Mouse (Mus musculus) brain, embryonic 14.5 days (tissue): Measurements from ENCODE around the gene Coq8b. TPM values are rescaled to one million over a fixed set of nuclear protein-coding genes. Genes with fewer than 3 reads are reported as not detected.
A peak's percentile ranks its signal among the peaks of the same experiment; 100 is the strongest.

Experiments
- DNase-seq: peaks from one replicate; pipeline ENCODE4 v3.0.0-alpha.2; 2011; ENCODE audit warnings: low read depth
- CTCF ChIP-seq: fragments of 200-500 bp; IDR thresholded peaks from 2 replicates; pipeline ENCODE4 v1.5.1; 2012; ENCODE audit warnings: inconsistent platforms, mild to moderate bottlenecking, moderate library complexity, borderline replicate concordance; ENCODE audit not compliant: insufficient read depth, insufficient read length; ENCODE audit errors: extremely low read depth
- POLR2A ChIP-seq: fragments of 200-500 bp; IDR thresholded peaks from 2 replicates; pipeline ENCODE4 v1.6.1; 2012; ENCODE audit warnings: mild to moderate bottlenecking, inconsistent platforms, borderline replicate concordance; ENCODE audit not compliant: poor library complexity, insufficient read depth, insufficient read length, severe bottlenecking; ENCODE audit errors: extremely low read depth
- polyA plus RNA-seq: library from polyadenylated mRNA; depleted of rRNA; stranded (reverse); fragments of >200 nt; gene quantifications from 2 replicates; pipeline ENCODE4 v1.2.3, GENCODE M21; 2012; rRNA removed

The Coq8b gene
- polyA plus RNA-seq, 1 experiment, result 42.6 TPM

DNA sequence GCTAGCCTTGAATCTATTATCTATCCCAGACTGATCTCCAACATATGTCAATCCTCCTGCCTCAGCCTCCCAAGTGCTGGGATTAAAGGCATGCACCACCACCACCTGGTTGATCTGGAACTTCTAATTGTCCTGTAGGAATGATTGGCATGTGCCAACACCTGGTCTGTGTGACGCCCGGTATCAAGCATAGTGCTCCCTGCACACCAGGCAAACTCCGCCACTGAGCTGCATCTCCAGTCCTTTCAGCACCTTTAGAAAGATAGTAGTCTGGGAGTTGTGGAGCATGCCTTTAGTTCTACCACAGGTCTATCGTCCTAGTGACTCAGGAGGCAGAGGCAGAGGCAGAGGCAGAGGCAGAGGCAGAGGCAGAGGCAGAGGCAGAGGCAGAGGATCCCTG lies 67.5 kb downstream of the Coq8b start:
- TF ChIP-seq CTCF (no peak), POLR2A (no peak)
- no peak for DNase-seq

DNA sequence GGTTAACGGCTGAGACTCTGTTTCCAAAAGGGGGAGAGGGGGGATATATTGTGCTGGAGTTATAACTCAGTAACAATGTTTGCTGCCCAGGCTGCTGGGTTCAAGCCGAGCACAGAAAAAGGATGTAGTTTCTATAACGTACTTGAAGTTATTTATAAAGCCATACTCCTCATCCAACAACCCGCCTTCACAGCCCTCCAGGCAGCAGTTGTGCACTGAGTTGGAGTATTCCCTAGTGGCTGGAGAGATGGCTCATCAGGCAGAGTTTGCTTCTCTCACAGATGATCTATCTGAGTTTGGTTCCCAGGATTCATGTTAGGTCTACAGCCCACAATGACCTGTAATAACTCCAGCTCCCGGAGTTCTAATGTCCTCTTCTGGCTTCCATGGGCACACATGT lies 68.0 kb downstream of the Coq8b start:
- no peak for DNase-seq
- TF ChIP-seq CTCF, result no peak

DNA sequence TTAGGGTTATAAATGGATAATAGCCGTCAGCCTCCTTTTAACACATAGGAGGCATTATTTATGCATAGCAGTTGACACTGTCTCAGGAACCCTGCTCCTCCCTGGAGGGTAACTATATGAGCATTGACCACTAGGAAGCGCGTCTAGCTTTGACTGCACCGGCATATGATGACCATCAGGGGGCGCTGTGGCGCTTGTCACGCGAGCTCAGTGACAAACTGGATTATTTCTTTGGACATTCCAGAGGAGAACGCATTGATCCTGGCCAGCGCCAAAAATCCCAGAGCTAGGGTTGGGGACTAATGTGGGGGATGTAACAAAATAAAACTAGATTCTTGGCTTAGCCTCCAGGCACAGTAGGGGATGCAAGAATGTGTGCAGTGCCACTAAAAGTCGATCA lies 69.3 kb downstream of the Coq8b start:
- TF ChIP-seq POLR2A (no peak), CTCF (peak; percentile 93)
- peak; percentile 72 for DNase-seq

DNA sequence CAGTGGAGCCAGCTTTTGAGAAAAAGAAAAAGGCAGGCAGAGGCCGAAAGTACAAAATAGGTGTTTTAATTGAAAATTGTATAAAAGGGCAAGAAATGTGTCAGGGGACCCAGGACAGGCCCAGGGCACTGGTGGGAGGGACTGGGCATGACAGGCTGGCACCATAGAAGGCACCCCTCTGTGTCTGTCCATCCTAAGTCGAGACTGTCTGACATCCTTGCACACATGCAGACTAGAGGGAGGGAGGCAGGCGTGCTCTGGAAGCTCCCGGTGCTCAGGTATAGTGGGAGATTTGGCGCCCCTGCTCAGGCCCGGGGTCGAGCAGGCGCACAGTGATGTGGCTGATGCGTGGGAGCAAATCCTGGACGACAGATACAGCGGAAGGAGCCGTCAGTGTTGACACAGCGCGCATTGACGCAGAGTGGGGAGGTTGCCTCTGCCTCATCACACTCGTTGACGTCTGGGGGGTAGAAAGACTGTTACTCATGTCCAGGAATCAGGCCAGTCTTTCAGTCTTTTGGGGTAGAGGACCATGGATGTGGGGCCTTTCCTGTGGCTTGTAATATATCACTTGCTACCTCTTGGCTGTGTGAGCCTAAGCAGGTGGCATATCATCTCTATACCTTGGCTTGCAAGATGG lies 72.4 kb downstream of the Coq8b start:
- no peak for DNase-seq
- TF ChIP-seq CTCF, result no peak
- no peak for TF ChIP-seq POLR2A

GRCm38 (mm10) chr7:27306161-27307160 lies 73.6 kb downstream of the Coq8b start:
- no peak for DNase-seq
- peak; percentile 66 for TF ChIP-seq CTCF
- no peak for TF ChIP-seq POLR2A

DNA sequence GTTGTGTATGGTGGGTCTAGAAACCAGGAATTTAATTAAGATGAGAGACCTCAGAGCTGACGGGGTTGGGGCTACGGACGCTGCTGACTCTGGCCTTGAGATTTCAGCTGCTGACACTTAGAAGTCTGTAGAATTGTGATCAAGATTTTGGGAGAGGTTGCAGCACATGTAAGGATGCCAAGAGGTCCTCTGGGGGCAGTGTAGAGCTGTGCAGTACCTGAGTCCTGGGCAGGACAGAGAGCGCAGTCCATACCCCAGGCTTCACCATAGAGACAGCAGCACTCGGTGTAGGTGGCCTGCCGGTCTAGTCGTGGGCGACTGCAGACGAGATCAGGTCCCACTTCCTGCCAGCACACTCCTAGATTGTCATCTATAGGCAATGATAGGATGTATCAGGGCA lies 74.7 kb downstream of the Coq8b start:
- no peak for DNase-seq

More for the DNA sequence above, 74.7 kb downstream of the Coq8b start:
- TF ChIP-seq POLR2A, result no peak
- TF ChIP-seq CTCF, result 0 out of 2 replicates have a peak, but pooled peaks have one; percentile 23

Other genes with a start within 250 kb of the Coq8b start
- gene Cyp2a12, start 203.9 kb upstream of the Coq8b start, polyA plus RNA-seq, result not detected in 2 replicates
- gene Cyp2f2, start 113.1 kb upstream of the Coq8b start, polyA plus RNA-seq, result 0.05 TPM in 1 of 2 replicates, not detected in the other
- gene Cyp2t4, start 79.3 kb upstream of the Coq8b start, polyA plus RNA-seq, result not detected in 2 replicates
- 129 and 131 TPM in 2 replicates for gene Egln2, start 66.2 kb upstream of the Coq8b start, polyA plus RNA-seq
- 81.4 and 86.7 TPM in 2 replicates for gene Rab4b, start 54.1 kb upstream of the Coq8b start, polyA plus RNA-seq
- gene Gm21983, start 51.9 kb upstream of the Coq8b start, polyA plus RNA-seq, result 0.16 TPM in 1 of 2 replicates, not detected in the other
- 12.3 and 14.6 TPM in 2 replicates for gene Mia, start 51.9 kb upstream of the Coq8b start, polyA plus RNA-seq
- 11.9 and 13.2 TPM in 2 replicates for gene BC024978, start 37.2 kb upstream of the Coq8b start, polyA plus RNA-seq
- gene Snrpa, start 36.8 kb upstream of the Coq8b start, polyA plus RNA-seq, result 320 and 444 TPM in 2 replicates
- gene Itpkc, start 4.4 kb upstream of the Coq8b start, polyA plus RNA-seq, result 15.3 and 15.9 TPM in 2 replicates
- gene Numbl, start 25.4 kb downstream of the Coq8b start, polyA plus RNA-seq, result 109 and 112 TPM in 2 replicates
- 24.3 and 24.4 TPM in 2 replicates for gene Ltbp4, start 104.7 kb downstream of the Coq8b start, polyA plus RNA-seq
- gene Shkbp1, start 123.0 kb downstream of the Coq8b start, polyA plus RNA-seq, result 142 and 232 TPM in 2 replicates
- 0.20 TPM in 1 of 2 replicates, not detected in the other for gene Gm20479, start 124.4 kb downstream of the Coq8b start, polyA plus RNA-seq
- gene Sptbn4, start 214.7 kb downstream of the Coq8b start, polyA plus RNA-seq, result 21.0 and 30.4 TPM in 2 replicates
- 13.9 and 19.1 TPM in 2 replicates for gene Blvrb, start 215.0 kb downstream of the Coq8b start, polyA plus RNA-seq
- gene Sertad3, start 240.7 kb downstream of the Coq8b start, polyA plus RNA-seq, result 7.8 and 12.6 TPM in 2 replicates